Mouse (Mus musculus) limb, embryonic 11.5 days (tissue): ENCODE data around the gene Usp50. TPM values are rescaled to one million over a fixed set of nuclear protein-coding genes. Genes with fewer than 3 reads are reported as not detected.

Source experiments
- ATAC-seq: fragments of 200-750 bp; cut with Nextera tagmentation; 2 replicates; pipeline ENCODE4 v1.8.0; 2017; ENCODE audit warnings: low read depth; ENCODE audit not compliant: insufficient number of reproducible peaks, low FRiP score, low TSS enrichment
- DNase-seq: peaks from one replicate; pipeline ENCODE4 v3.0.0-alpha.2; 2015; ENCODE audit warnings: low spot score
- H3K27ac ChIP-seq: fragments of 300-500 bp; sonication (generic); replicated peaks from 2 replicates; pipeline ENCODE4 v1.5.1; 2014; ENCODE audit warnings: low read depth, mild to moderate bottlenecking, low read length
- H3K27me3 ChIP-seq: fragments of 300-500 bp; sonication (generic); 2 replicates; pipeline ENCODE4 v1.6.1; 2014; ENCODE audit warnings: mild to moderate bottlenecking, low read length, mixed read lengths; ENCODE audit not compliant: control insufficient read depth, insufficient read depth
- H3K36me3 ChIP-seq: fragments of 300-500 bp; sonication (generic); 2 replicates; pipeline ENCODE4 v1.6.1; 2014; ENCODE audit warnings: mild to moderate bottlenecking, low read length, moderate library complexity, mixed read lengths; ENCODE audit not compliant: control insufficient read depth, insufficient read depth
- H3K4me1 ChIP-seq: fragments of 300-500 bp; sonication (generic); 2 replicates; pipeline ENCODE4 v1.6.1; 2014; ENCODE audit warnings: low read length, mixed read lengths; ENCODE audit not compliant: control insufficient read depth, insufficient read depth
- H3K4me2 ChIP-seq: fragments of 300-500 bp; sonication (generic); 2 replicates; pipeline ENCODE4 v1.6.1; 2014; ENCODE audit warnings: low read depth, mild to moderate bottlenecking, moderate library complexity; ENCODE audit not compliant: severe bottlenecking
- H3K4me3 ChIP-seq: fragments of 300-500 bp; sonication (generic); 2 replicates; pipeline ENCODE4 v1.5.1; 2014; ENCODE audit warnings: low read depth, low read length
- H3K9ac ChIP-seq: fragments of 300-500 bp; sonication (generic); 2 replicates; pipeline ENCODE4 v1.6.1; 2014; ENCODE audit warnings: mild to moderate bottlenecking, low read length
- H3K9me3 ChIP-seq: fragments of 300-500 bp; sonication (generic); 2 replicates; pipeline ENCODE4 v1.6.1; 2016; ENCODE audit warnings: low read length; ENCODE audit not compliant: control insufficient read depth
- WGBS: fragments of 180-500 bp; shearing (Covaris S2); extraction: QIAGEN DNeasy Blood & Tissue Kit; methylation state at CpG from one replicate; pipeline ENCODE4 v1.1.7; 2014; 5-methylcytosine and 5-hydroxymethylcytosine counted together
- polyA plus RNA-seq: library from polyadenylated mRNA; unstranded; fragments of >200 nt; fragmentation: Nextera tagmentation; extraction: Ambion mirVana; gene quantifications from 2 replicates; pipeline ENCODE4 v1.2.1, GENCODE M21; 2014

Usp50 gene
- 2.7 and 3.0 TPM in 2 replicates for polyA plus RNA-seq

GRCm38 (mm10) chr2:126783370-126783769 is at the start of gene Usp50:
Usp50 (minus strand) TSS chr2:126783470.
- no peaks in the 10 kb centered on the region for H3K9me3 ChIP-seq
- ATAC-seq (no peak), DNase-seq (no peak)
- H3K4me3 ChIP-seq: no peak within 1 kb of the TSS
- H3K27ac ChIP-seq: no peak within 1 kb of the TSS; the same call in 1 of the 2 replicates
- H3K4me2 ChIP-seq: no peak within 1 kb of the TSS
- H3K4me1 ChIP-seq: no peaks in the 10 kb centered on the region
- 76% methylated on average over 4 of the region's 4 CpGs for WGBS
- no peak within 1 kb of the TSS for H3K9ac ChIP-seq
- H3K36me3 ChIP-seq: no peaks in the 10 kb centered on the region
- H3K27me3 ChIP-seq: no peaks in the 10 kb centered on the region

- Histone ChIP-seq H3K36me3 (peaks cover 13% of the 10 kb centered on the region), H3K4me2 (no peak overlapping the region)
- DNase-seq: no peak
Observed at GRCm38 (mm10) chr2:126817414-126817813, 34.1 kb upstream of the Usp50 start.

GRCm38 (mm10) chr2:126816644-126817347 is 33.5 kb upstream of the Usp50 start:
- WGBS: 92% methylated on average over 4 of the region's 4 CpGs
- H3K36me3 ChIP-seq: peaks cover 13% of the 10 kb centered on the region
- ATAC-seq: no peak

More at GRCm38 (mm10) chr2:126817414-126817813, 34.1 kb upstream of the Usp50 start:
- WGBS: 85% methylated on average over 2 of the region's 2 CpGs
- no peaks in the 10 kb centered on the region for H3K4me1 ChIP-seq
- no peaks in the 10 kb centered on the region for H3K27me3 ChIP-seq
- no peak for ATAC-seq
- no peak overlapping the region for H3K27ac ChIP-seq
- H3K9ac ChIP-seq: no peak overlapping the region
- no peak overlapping the region for H3K4me3 ChIP-seq
- H3K9me3 ChIP-seq: no peaks in the 10 kb centered on the region

GRCm38 (mm10) chr2:126815822-126816221 is 32.6 kb upstream of the Usp50 start:
- no peak for ATAC-seq
- 78% methylated on average over 1 of the region's 1 CpGs for WGBS
- H3K9me3 ChIP-seq: no peaks in the 10 kb centered on the region
- no peak for DNase-seq
- H3K4me2 ChIP-seq: no peak overlapping the region
- peaks cover 13% of the 10 kb centered on the region for H3K36me3 ChIP-seq
- H3K27ac ChIP-seq: no peak overlapping the region
- H3K9ac ChIP-seq: no peak overlapping the region
- no peaks in the 10 kb centered on the region for H3K27me3 ChIP-seq
- no peak overlapping the region for H3K4me3 ChIP-seq
- no peaks in the 10 kb centered on the region for H3K4me1 ChIP-seq

More at GRCm38 (mm10) chr2:126816644-126817347, 33.5 kb upstream of the Usp50 start:
- Histone ChIP-seq H3K4me2 (no peak overlapping the region), H3K9ac (no peak overlapping the region), H3K27ac (no peak overlapping the region), H3K4me1 (no peaks in the 10 kb centered on the region), H3K4me3 (no peak overlapping the region), H3K27me3 (no peaks in the 10 kb centered on the region), H3K9me3 (no peaks in the 10 kb centered on the region)
- DNase-seq: no peak

- DNase-seq (no peak), ATAC-seq (no peak)
- Histone ChIP-seq H3K9ac (no peak overlapping the region), H3K27me3 (no peaks in the 10 kb centered on the region), H3K4me1 (no peaks in the 10 kb centered on the region), H3K27ac (no peak overlapping the region), H3K9me3 (no peaks in the 10 kb centered on the region), H3K36me3 (peaks cover 4% of the 10 kb centered on the region; the same call in 1 of the 2 replicates), H3K4me3 (no peak overlapping the region), H3K4me2 (no peak overlapping the region)
- WGBS: 95% methylated on average over 3 of the region's 3 CpGs
Observed at GRCm38 (mm10) chr2:126801980-126802379, 18.7 kb upstream of the Usp50 start.

- Histone ChIP-seq H3K27me3 (no peaks in the 10 kb centered on the region), H3K9ac (no peak overlapping the region), H3K36me3 (peaks cover 14% of the 10 kb centered on the region; the same call in 1 of the 2 replicates), H3K27ac (no peak overlapping the region), H3K4me1 (no peaks in the 10 kb centered on the region), H3K9me3 (no peaks in the 10 kb centered on the region), H3K4me2 (no peak overlapping the region), H3K4me3 (no peak overlapping the region)
- DNase-seq (no peak), ATAC-seq (no peak)
- WGBS: 87% methylated on average over 5 of the region's 5 CpGs
Observed at GRCm38 (mm10) chr2:126798455-126798854, 15.2 kb upstream of the Usp50 start.

- Histone ChIP-seq H3K36me3 (peaks cover 16% of the 10 kb centered on the region; the same call in 1 of the 2 replicates), H3K4me2 (no peak overlapping the region), H3K9ac (no peak overlapping the region), H3K27ac (no peak overlapping the region), H3K27me3 (no peaks in the 10 kb centered on the region), H3K9me3 (no peaks in the 10 kb centered on the region), H3K4me1 (no peaks in the 10 kb centered on the region), H3K4me3 (no peak overlapping the region)
- DNase-seq (no peak), ATAC-seq (no peak)
- 85% methylated on average over 3 of the region's 3 CpGs for WGBS
Observed at GRCm38 (mm10) chr2:126795708-126796107, 12.4 kb upstream of the Usp50 start.

GRCm38 (mm10) chr2:126792611-126793010 is 9.3 kb upstream of the Usp50 start:
- Histone ChIP-seq H3K36me3 (peaks cover 16% of the 10 kb centered on the region; the same call in 1 of the 2 replicates), H3K9ac (no peak overlapping the region), H3K4me1 (no peaks in the 10 kb centered on the region), H3K9me3 (no peaks in the 10 kb centered on the region), H3K4me3 (no peak overlapping the region), H3K4me2 (no peak overlapping the region), H3K27ac (no peak overlapping the region), H3K27me3 (no peaks in the 10 kb centered on the region)
- 83% methylated on average over 5 of the region's 5 CpGs for WGBS
- DNase-seq (no peak), ATAC-seq (no peak)
